Mouse (Mus musculus): ENCODE data around the gene Pik3ca. TPM values are rescaled to one million over a fixed set of nuclear protein-coding genes. Genes with fewer than 3 reads are reported as not detected.

Gene Pik3ca
- polyA plus RNA-seq, 1 experiment from 2014 or later, result 14.2 TPM

DNA sequence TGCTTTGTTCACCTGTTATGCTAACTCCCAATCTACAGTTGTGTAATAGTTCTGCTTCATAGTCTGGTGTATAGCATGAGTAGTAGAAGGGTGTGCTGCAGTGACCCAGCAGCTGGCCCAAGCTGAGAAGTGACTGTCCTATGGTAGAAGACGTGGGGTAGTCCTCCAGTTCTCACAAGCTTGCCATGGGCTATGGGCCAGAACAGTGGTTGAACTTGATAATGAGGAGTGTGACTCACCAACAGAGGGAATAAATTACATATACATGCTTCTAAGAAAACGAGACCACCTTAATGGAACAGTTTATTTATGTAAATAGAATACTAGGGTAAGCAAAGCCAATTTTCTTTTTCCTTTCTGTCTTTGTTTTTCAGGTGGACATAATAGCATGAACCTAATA is 32.9 kb downstream of the Pik3ca start:
- no peak overlapping the region for H3K9ac ChIP-seq
- 80% methylated on average over 2 of the region's 2 CpGs for WGBS
- H3K36me3 ChIP-seq, result no peaks in the 10 kb centered on the region
- no peak overlapping the region for H3K4me2 ChIP-seq (replicated peaks)
- H3K4me1 ChIP-seq, result no peaks in the 10 kb centered on the region
- H3K4me3 ChIP-seq, result no peak overlapping the region
- no peak overlapping the region for H3K27ac ChIP-seq
- no peak for ATAC-seq (ENCODE audit: low FRiP score)
- no peaks in the 10 kb centered on the region for H3K27me3 ChIP-seq
- no peaks in the 10 kb centered on the region for H3K9me3 ChIP-seq (replicated peaks)

DNA sequence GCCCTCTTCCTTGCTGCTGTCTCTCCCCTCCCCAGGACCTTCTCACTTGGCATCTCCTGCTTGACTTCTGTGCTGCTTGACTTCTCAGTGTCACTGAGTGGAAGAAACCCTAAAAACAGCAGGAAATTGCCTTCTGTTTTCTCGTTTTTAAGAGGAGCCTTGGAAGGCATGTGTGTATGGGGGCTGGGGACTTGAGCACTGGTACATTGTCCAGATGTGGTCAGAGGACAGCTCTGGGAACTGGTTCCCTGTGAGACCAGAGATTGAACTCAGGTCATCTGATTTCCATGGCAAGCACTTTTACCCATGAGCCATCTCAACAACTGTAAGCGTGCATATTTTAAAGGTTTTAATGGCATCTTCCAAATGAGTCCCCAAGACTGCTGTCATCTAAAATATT is 36.5 kb downstream of the Pik3ca start:
- Histone ChIP-seq H3K9ac (no peak overlapping the region), H3K27ac (no peak overlapping the region), H3K4me2 (replicated peaks) (no peak overlapping the region), H3K9me3 (replicated peaks) (no peaks in the 10 kb centered on the region), H3K4me1 (no peaks in the 10 kb centered on the region), H3K4me3 (no peak overlapping the region), H3K36me3 (peaks cover 20% of the 10 kb centered on the region), H3K27me3 (no peaks in the 10 kb centered on the region)
- 82% methylated on average over 2 of the region's 2 CpGs for WGBS
- no peak for ATAC-seq (ENCODE audit: low FRiP score)

DNA sequence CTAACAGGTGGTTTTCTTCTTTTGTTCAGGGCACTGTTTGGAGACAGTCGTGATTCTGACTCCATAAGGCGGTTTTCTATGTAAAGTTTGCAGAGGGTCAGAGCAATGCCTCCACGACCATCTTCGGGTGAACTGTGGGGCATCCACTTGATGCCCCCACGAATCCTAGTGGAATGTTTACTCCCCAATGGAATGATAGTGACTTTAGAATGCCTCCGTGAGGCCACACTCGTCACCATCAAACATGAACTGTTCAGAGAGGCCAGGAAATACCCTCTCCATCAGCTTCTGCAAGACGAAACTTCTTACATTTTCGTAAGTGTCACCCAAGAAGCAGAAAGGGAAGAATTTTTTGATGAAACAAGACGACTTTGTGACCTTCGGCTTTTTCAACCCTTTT is 38.6 kb downstream of the Pik3ca start:
- Histone ChIP-seq H3K4me3 (no peak overlapping the region), H3K4me2 (replicated peaks) (no peak overlapping the region)

DNA sequence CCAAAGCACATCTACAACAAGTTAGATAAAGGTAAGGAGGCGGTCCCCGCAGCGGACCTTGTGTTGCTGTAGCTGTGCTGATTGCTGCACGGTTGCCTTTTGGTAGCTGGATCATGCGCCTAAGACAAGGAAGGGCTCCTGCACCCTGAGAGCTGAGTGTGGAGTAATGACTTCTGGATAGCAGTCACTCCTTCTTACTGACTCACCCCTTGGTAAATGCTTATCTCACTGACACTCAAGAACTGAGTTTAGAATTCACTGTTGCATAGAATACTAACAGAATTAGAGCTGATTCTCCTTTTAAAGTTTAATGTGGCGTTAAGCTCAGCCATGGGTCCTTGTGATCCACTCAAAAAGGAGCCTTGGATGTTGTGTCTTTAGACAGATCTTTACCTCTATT is 39.8 kb downstream of the Pik3ca start:
- H3K9ac ChIP-seq, result no peak overlapping the region
- no peaks in the 10 kb centered on the region for H3K27me3 ChIP-seq
- H3K4me3 ChIP-seq, result no peak overlapping the region
- H3K4me1 ChIP-seq, result no peaks in the 10 kb centered on the region
- peaks cover 48% of the 10 kb centered on the region for H3K36me3 ChIP-seq
- no peak overlapping the region for H3K4me2 ChIP-seq (replicated peaks)
- WGBS, result 93% methylated on average over 6 of the region's 6 CpGs
- no peak overlapping the region for H3K27ac ChIP-seq
- H3K9me3 ChIP-seq (replicated peaks), result no peaks in the 10 kb centered on the region
- ATAC-seq (ENCODE audit: low FRiP score), result no peak

More for the DNA sequence above, 38.6 kb downstream of the Pik3ca start:
- Histone ChIP-seq H3K27me3 (no peaks in the 10 kb centered on the region), H3K4me1 (no peaks in the 10 kb centered on the region), H3K9me3 (replicated peaks) (no peaks in the 10 kb centered on the region), H3K36me3 (peaks cover 38% of the 10 kb centered on the region), H3K27ac (no peak overlapping the region), H3K9ac (no peak overlapping the region)
- no peak for ATAC-seq (ENCODE audit: low FRiP score)
- WGBS, result 90% methylated on average over 11 of the region's 11 CpGs

DNA sequence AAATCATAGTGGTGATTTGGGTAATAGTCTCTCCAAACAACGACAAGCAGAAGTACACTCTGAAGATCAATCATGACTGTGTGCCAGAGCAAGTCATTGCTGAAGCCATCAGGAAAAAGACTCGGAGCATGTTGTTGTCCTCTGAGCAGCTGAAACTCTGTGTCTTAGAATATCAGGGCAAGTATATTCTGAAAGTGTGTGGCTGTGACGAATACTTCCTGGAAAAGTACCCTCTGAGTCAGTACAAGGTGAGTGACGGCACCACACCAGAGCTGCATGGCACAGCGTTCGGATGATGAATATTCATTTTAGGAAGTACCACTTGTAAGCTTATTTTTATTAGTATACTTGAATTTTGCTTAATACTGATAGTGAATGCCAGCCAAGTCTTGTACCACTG is 40.3 kb downstream of the Pik3ca start:
- no peak for ATAC-seq (ENCODE audit: low FRiP score)
- H3K9me3 ChIP-seq (replicated peaks), result no peaks in the 10 kb centered on the region
- no peak overlapping the region for H3K27ac ChIP-seq
- H3K4me2 ChIP-seq (replicated peaks), result no peak overlapping the region
- no peak overlapping the region for H3K9ac ChIP-seq
- H3K4me1 ChIP-seq, result no peaks in the 10 kb centered on the region
- H3K27me3 ChIP-seq, result no peaks in the 10 kb centered on the region
- no peak overlapping the region for H3K4me3 ChIP-seq
- H3K36me3 ChIP-seq, result peaks cover 53% of the 10 kb centered on the region
- 96% methylated on average over 6 of the region's 6 CpGs for WGBS

DNA sequence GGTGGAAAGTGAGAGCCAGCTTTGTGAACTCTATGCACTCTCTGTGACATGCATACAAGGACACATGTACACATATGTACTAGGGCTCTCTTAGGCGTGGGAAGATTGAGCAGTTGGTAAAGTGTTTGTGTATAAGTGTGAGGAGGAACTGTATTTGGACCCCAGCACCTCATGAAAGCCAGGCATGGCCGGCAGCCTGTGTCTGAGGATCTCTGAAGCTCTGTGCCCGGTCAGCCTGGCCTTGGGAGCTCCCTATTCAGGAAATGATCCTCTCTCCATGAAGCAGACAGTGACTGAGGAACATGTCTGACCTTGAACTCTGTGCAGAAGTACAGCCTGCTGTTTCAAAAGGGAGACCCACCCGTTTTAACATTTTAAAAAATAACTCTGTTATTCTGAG is 41.2 kb downstream of the Pik3ca start:
- 92% methylated on average over 4 of the region's 4 CpGs for WGBS
- ATAC-seq (ENCODE audit: low FRiP score), result no peak
- peaks cover 59% of the 10 kb centered on the region for H3K36me3 ChIP-seq

DNA sequence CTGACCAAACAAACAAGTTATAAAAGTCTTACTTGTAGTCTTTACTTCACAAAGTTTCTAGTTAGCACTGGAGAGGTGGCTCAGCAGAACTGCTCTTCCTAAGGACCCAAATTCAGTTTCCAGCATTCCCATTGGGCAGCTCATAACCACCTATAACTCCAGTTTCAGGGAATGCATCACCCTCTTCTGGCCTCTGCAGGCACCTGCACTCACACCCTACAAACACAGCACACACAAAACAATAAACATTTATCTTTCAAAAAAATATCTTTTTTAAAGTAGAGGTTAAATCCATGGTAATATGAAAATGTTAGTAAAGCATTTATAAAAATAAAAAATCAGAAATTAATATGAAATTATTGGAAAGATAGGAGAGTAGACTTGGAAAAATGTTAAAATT is 44.2 kb downstream of the Pik3ca start:
- H3K4me2 ChIP-seq (replicated peaks), result no peak overlapping the region
- no peak overlapping the region for H3K9ac ChIP-seq
- H3K4me1 ChIP-seq, result no peaks in the 10 kb centered on the region
- ATAC-seq (ENCODE audit: low FRiP score), result no peak
- H3K36me3 ChIP-seq, result peaks cover 73% of the 10 kb centered on the region
- no peaks in the 10 kb centered on the region for H3K9me3 ChIP-seq (replicated peaks)
- H3K27me3 ChIP-seq, result no peaks in the 10 kb centered on the region
- no peak overlapping the region for H3K27ac ChIP-seq
- no peak overlapping the region for H3K4me3 ChIP-seq

More for the DNA sequence above, 41.2 kb downstream of the Pik3ca start:
- no peak overlapping the region for H3K4me2 ChIP-seq (replicated peaks)
- H3K4me1 ChIP-seq, result no peaks in the 10 kb centered on the region
- no peaks in the 10 kb centered on the region for H3K27me3 ChIP-seq
- H3K27ac ChIP-seq, result no peak overlapping the region
- H3K9me3 ChIP-seq (replicated peaks), result no peaks in the 10 kb centered on the region
- H3K4me3 ChIP-seq, result no peak overlapping the region
- H3K9ac ChIP-seq, result no peak overlapping the region

DNA sequence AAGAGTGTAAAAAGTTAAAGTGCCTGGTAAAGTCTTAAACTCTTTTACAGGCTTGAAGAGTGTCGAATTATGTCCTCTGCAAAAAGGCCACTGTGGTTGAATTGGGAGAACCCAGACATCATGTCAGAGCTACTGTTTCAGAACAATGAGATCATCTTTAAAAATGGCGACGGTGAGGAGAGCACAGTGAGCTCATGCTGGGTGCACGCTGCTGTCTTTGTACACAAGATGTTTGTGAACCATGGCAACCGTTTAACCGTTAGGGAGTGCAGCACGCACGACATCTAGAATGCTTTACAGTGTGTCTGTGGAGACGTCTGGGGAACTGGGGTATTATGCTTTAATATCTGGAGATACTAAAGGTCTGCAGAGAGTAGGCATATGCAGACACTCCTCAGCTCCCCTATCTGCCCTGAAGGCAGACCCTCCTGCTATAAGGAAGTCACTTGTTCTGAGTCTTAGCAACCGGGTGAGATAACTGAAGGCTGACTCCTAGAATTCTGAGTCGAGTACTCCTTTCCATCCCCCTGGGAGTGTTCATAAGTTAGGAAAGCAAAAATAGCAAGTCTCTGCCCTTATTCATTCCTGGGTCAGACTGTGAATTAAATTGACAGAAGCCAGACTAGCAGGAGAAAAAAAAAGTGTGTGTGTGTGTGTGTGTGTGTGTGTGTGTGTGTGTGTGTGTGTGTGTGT is 57.0 kb downstream of the Pik3ca start:
- no peaks in the 10 kb centered on the region for H3K27me3 ChIP-seq
- H3K4me2 ChIP-seq (replicated peaks), result no peak overlapping the region
- no peaks in the 10 kb centered on the region for H3K9me3 ChIP-seq (replicated peaks)
- no peak overlapping the region for H3K9ac ChIP-seq
- peaks cover 66% of the 10 kb centered on the region for H3K36me3 ChIP-seq
- ATAC-seq (ENCODE audit: low FRiP score), result peak; percentile 29; the same call in 1 of the 2 replicates
- no peak overlapping the region for H3K4me3 ChIP-seq
- peaks cover 3% of the 10 kb centered on the region; the same call in 1 of the 2 replicates for H3K4me1 ChIP-seq
- H3K27ac ChIP-seq, result no peak overlapping the region
- 57% methylated on average over 11 of the region's 11 CpGs for WGBS

DNA sequence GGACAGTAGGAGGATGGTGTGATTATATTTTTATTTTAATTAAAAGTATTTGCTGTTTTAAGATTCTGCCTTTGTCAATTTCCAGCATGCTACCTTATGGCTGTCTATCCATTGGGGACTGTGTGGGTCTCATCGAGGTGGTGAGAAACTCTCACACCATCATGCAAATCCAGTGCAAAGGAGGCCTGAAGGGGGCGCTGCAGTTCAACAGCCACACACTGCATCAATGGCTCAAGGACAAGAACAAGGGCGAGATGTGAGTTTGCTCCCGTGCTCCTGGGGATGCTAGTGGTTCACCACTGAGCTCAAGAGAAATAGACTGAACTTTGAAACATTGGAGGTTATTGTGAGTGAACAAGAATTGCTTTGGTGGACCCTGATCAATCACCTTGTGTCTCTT is 62.3 kb downstream of the Pik3ca start:
- Histone ChIP-seq H3K4me2 (replicated peaks) (no peak overlapping the region), H3K4me3 (no peak overlapping the region), H3K9ac (no peak overlapping the region), H3K36me3 (peaks cover 75% of the 10 kb centered on the region), H3K4me1 (no peaks in the 10 kb centered on the region), H3K27ac (no peak overlapping the region), H3K27me3 (no peaks in the 10 kb centered on the region), H3K9me3 (replicated peaks) (no peaks in the 10 kb centered on the region)
- ATAC-seq (ENCODE audit: low FRiP score), result no peak
- 71% methylated on average over 4 of the region's 4 CpGs for WGBS

DNA sequence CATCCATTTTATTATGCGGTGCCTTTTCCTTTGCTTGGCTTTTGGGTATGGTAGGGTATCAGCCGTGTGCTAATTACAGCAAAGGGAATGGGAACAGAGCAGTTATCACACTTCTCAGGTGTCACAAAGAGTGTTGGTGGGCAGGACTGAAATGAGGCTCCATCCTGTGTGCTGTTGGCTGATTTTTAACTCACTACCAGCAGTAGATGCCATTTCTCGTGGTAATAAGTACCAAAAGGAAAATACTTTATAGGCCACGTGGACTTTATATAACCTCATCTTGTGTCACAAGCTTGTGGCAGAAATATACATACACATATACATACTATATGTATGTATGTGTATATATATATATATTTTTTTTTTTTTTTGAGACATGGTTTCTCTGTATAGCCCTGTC is 69.8 kb downstream of the Pik3ca start:
- Histone ChIP-seq H3K36me3 (peaks cover 13% of the 10 kb centered on the region), H3K4me3 (no peak overlapping the region), H3K27me3 (no peaks in the 10 kb centered on the region), H3K4me2 (replicated peaks) (no peak overlapping the region), H3K9me3 (replicated peaks) (no peaks in the 10 kb centered on the region), H3K27ac (no peak overlapping the region), H3K4me1 (peaks cover 3% of the 10 kb centered on the region; the same call in 1 of the 2 replicates), H3K9ac (no peak overlapping the region)
- 96% methylated on average over 4 of the region's 4 CpGs for WGBS
- ATAC-seq (ENCODE audit: low FRiP score), result no peak

DNA sequence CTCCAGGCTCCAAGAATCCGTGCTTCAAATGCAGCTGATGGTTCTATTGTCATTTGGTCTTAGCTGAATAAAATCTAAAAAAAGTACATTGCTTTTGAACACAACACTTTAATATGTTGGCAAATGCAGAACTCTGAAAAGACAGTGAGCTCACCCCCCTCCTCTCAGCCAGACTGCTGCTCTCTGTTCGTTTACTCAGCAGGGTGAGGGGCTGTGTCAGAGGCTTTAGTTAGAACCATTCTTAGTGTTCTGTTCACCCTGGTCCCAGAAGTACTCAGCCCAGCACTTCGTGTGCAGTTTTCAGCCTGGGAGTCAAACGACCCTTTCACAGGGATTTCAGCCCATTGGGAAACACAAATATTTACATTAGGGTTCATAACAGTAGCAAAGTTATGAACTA is 70.9 kb downstream of the Pik3ca start:
- 78% methylated on average over 4 of the region's 4 CpGs for WGBS
- Histone ChIP-seq H3K4me2 (replicated peaks) (no peak overlapping the region), H3K4me1 (peaks cover 8% of the 10 kb centered on the region; the same call in 1 of the 2 replicates), H3K27ac (no peak overlapping the region), H3K9me3 (replicated peaks) (no peaks in the 10 kb centered on the region), H3K36me3 (peaks cover 4% of the 10 kb centered on the region; the same call in 1 of the 2 replicates), H3K9ac (no peak overlapping the region), H3K4me3 (no peak overlapping the region), H3K27me3 (no peaks in the 10 kb centered on the region)
- no peak for ATAC-seq (ENCODE audit: low FRiP score)

DNA sequence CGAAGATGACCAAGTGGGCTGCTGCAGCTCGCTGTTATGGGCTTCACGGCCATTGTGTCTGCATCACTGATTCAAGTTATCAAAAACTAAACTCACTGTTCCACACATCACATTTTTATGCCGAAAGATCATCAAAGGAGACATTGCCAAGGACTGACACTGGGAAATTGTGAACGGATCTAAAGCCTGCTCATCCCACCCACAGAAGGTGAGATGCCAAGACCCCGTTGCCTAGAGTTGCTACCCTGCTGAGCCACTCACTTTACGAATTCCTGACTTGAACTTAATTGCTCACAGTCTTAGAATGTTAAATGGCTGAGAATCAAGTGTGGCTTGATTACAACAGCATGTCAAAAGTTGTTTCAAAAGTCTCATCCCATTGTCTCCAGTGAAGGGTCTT is 73.0 kb downstream of the Pik3ca start:
- 72% methylated on average over 7 of the region's 7 CpGs for WGBS
- no peaks in the 10 kb centered on the region for H3K36me3 ChIP-seq
- ATAC-seq (ENCODE audit: low FRiP score), result no peak

DNA sequence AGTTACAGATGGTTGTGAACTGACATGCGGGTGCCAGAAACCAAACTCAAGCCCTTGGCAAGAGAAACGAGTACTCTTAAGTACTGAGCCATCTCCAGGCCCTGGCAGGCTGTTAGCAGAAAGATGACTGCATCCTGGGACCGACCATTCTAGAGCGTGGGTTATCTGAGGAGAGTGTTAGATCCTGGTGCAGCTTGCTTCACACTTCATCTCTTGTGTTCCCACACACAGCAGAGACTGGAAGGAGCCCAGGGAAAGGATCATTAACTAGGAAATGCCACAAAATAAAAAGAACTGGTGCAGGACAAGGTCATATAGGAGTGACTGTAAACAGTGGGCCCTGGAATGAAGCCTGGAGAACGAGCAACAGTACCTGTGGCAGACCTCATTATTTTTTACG is 73.6 kb downstream of the Pik3ca start:
- Histone ChIP-seq H3K27me3 (no peaks in the 10 kb centered on the region), H3K36me3 (no peaks in the 10 kb centered on the region), H3K9ac (no peak overlapping the region), H3K27ac (no peak overlapping the region), H3K4me1 (peaks cover 8% of the 10 kb centered on the region; the same call in 1 of the 2 replicates), H3K4me2 (replicated peaks) (no peak overlapping the region), H3K4me3 (no peak overlapping the region), H3K9me3 (replicated peaks) (no peaks in the 10 kb centered on the region)
- WGBS, result 84% methylated on average over 6 of the region's 6 CpGs
- no peak for ATAC-seq (ENCODE audit: low FRiP score)

More for the DNA sequence above, 73.0 kb downstream of the Pik3ca start:
- Histone ChIP-seq H3K9me3 (replicated peaks) (no peaks in the 10 kb centered on the region), H3K27me3 (no peaks in the 10 kb centered on the region), H3K4me1 (peaks cover 8% of the 10 kb centered on the region; the same call in 1 of the 2 replicates), H3K9ac (no peak overlapping the region), H3K4me2 (replicated peaks) (no peak overlapping the region), H3K4me3 (no peak overlapping the region), H3K27ac (no peak overlapping the region)
